Mouse (Mus musculus) 3134 (cell line): ENCODE results near the gene Tomm34.

Source experiments
- DNase-seq: peaks from one replicate; pipeline ENCODE4 v3.0.0-alpha.2; 2011; ENCODE audit warnings: low spot score; ENCODE audit not compliant: insufficient read length; ENCODE audit errors: extremely low read depth

The Tomm34 gene

GRCm38 (mm10) chr2:164018910-164019309 is 52.1 kb downstream of the Tomm34 start:
- no peak for DNase-seq

- no peak for DNase-seq
Measured at GRCm38 (mm10) chr2:164015304-164015703, 55.7 kb downstream of the Tomm34 start.

- DNase-seq, result no peak
Measured at GRCm38 (mm10) chr2:164010944-164011343, 60.0 kb downstream of the Tomm34 start.

- no peak for DNase-seq
Measured at GRCm38 (mm10) chr2:164010496-164010895, 60.5 kb downstream of the Tomm34 start.

GRCm38 (mm10) chr2:164009227-164009626 is 61.7 kb downstream of the Tomm34 start:
- DNase-seq, result peak; percentile 52

GRCm38 (mm10) chr2:164007987-164008545 is 62.9 kb downstream of the Tomm34 start:
- DNase-seq, result no peak

GRCm38 (mm10) chr2:164007547-164007946 is 63.4 kb downstream of the Tomm34 start:
- DNase-seq, result no peak

- peak; percentile 23 for DNase-seq
Measured at GRCm38 (mm10) chr2:164006932-164007331, 64.0 kb downstream of the Tomm34 start.

- no peak for DNase-seq
Measured at GRCm38 (mm10) chr2:164004503-164004902, 66.5 kb downstream of the Tomm34 start.
